Mouse (Mus musculus) spleen, adult 2 months (tissue): Measurements from ENCODE around the gene Ip6k1.

Experiments
- CTCF ChIP-seq: fragments of 200-500 bp; IDR thresholded peaks from 2 replicates; pipeline ENCODE4 v1.5.1; 2011; ENCODE audit warnings: mild to moderate bottlenecking, inconsistent platforms; ENCODE audit not compliant: insufficient read depth, insufficient read length, insufficient replicate concordance; ENCODE audit errors: extremely low read depth
- POLR2A ChIP-seq: fragments of 200-500 bp; IDR thresholded peaks from 2 replicates; pipeline ENCODE4 v1.6.1; 2011; ENCODE audit warnings: low read depth, low read length, inconsistent platforms

DNA sequence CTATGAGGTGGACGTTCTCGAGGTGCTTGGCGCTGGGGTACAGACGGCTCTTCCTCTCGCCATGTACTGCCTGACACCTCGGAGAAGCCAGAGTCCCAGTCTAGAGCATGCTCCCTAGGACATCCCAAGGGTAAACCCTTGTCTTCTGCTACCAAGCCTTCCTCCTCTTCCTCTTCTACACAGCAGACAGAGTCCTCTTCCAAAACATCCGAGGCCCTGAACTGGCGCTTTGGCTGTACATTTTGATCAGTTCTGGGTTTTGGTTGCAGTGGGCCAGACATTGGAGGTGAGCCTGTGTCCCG lies 17.6 kb upstream of the Ip6k1 start:
- TF ChIP-seq CTCF (no peak), POLR2A (no peak)
